Mouse (Mus musculus) midbrain, embryonic 14.5 days (tissue): ENCODE results near the gene Dck. TPM values are rescaled to one million over a fixed set of nuclear protein-coding genes. Genes with fewer than 3 reads are reported as not detected.

Experiments
- ATAC-seq: fragments of 200-750 bp; cut with Nextera tagmentation; 2 replicates; pipeline ENCODE4 v1.8.0; 2017; ENCODE audit warnings: moderate number of reproducible peaks, moderate library complexity; ENCODE audit not compliant: low FRiP score, low TSS enrichment
- DNase-seq: peaks from one replicate; pipeline ENCODE4 v3.0.0-alpha.2; 2015
- H3K27ac ChIP-seq: fragments of 300-500 bp; sonication (generic); replicated peaks from 2 replicates; pipeline ENCODE4 v1.5.1; 2014; ENCODE audit warnings: mild to moderate bottlenecking, low read depth, low read length, moderate library complexity
- H3K27me3 ChIP-seq: fragments of 300-500 bp; sonication (generic); 2 replicates; pipeline ENCODE4 v1.6.1; 2014; ENCODE audit warnings: low read length, control low read depth, mixed read lengths; ENCODE audit not compliant: control insufficient read depth, insufficient read depth
- H3K36me3 ChIP-seq: fragments of 300-500 bp; sonication (generic); 2 replicates; pipeline ENCODE4 v1.6.1; 2014; ENCODE audit warnings: low read length, control low read depth; ENCODE audit not compliant: control insufficient read depth, insufficient read depth
- H3K4me1 ChIP-seq: fragments of 300-500 bp; sonication (generic); 2 replicates; pipeline ENCODE4 v1.6.1; 2014; ENCODE audit warnings: mild to moderate bottlenecking, antibody characterized with exemption, low read length, control low read depth; ENCODE audit not compliant: control insufficient read depth, insufficient read depth
- H3K4me2 ChIP-seq: fragments of 300-500 bp; sonication (generic); 2 replicates; pipeline ENCODE4 v1.6.1; 2014; ENCODE audit warnings: mild to moderate bottlenecking, low read length, moderate library complexity
- H3K4me3 ChIP-seq: fragments of 300-500 bp; sonication (generic); replicated peaks from 2 replicates; pipeline ENCODE4 v1.5.1; 2014; ENCODE audit warnings: low read depth, low read length
- H3K9ac ChIP-seq: fragments of 300-500 bp; sonication (generic); replicated peaks from 2 replicates; pipeline ENCODE4 v1.6.1; 2014; ENCODE audit warnings: mild to moderate bottlenecking, low read length, moderate library complexity
- H3K9me3 ChIP-seq: fragments of 300-500 bp; sonication (generic); 2 replicates; pipeline ENCODE4 v1.6.1; 2016; ENCODE audit warnings: low read length, control low read depth, mixed read lengths; ENCODE audit not compliant: control insufficient read depth
- WGBS: fragments of 180-500 bp; shearing (Covaris S2); extraction: QIAGEN DNeasy Blood & Tissue Kit; methylation state at CpG from one replicate; pipeline ENCODE4 v1.1.7; 2014; 5-methylcytosine and 5-hydroxymethylcytosine counted together
- polyA plus RNA-seq: library from polyadenylated mRNA; unstranded; fragments of >200 nt; fragmentation: Nextera tagmentation; extraction: Ambion mirVana; gene quantifications from 2 replicates; pipeline ENCODE4 v1.2.1, GENCODE M21; 2014

Dck gene
- polyA plus RNA-seq, 1 experiment from 2014 or later: 67.5 TPM

DNA sequence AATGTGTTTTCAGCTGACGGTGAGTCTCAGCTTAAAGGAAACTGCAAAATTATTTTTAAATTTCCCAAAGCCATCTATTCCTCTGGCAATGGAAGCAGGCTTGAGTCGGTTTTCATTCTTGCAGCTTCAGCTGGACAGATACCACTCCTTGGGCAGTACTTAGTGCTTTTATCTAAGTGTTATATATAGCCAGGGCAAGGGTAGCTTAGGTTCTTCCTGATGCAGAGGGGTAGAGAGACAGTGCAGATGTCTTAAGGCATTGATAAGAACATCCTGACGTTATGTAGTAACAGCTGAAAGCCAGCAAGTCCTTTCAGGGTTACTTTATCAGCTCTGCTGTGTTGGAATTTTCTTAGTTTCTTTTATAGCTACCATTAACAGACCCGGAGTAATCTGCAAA, 66.1 kb downstream of the Dck start:
- DNase-seq: peak; percentile 3
- Histone ChIP-seq H3K4me2 (no peak overlapping the region), H3K36me3 (no peaks in the 10 kb centered on the region), H3K4me3 (no peak overlapping the region), H3K4me1 (no peaks in the 10 kb centered on the region), H3K9ac (no peak overlapping the region), H3K27ac (no peak overlapping the region), H3K27me3 (no peaks in the 10 kb centered on the region), H3K9me3 (no peaks in the 10 kb centered on the region)
- 69% methylated on average over 4 of the region's 4 CpGs for WGBS
- ATAC-seq: no peak

DNA sequence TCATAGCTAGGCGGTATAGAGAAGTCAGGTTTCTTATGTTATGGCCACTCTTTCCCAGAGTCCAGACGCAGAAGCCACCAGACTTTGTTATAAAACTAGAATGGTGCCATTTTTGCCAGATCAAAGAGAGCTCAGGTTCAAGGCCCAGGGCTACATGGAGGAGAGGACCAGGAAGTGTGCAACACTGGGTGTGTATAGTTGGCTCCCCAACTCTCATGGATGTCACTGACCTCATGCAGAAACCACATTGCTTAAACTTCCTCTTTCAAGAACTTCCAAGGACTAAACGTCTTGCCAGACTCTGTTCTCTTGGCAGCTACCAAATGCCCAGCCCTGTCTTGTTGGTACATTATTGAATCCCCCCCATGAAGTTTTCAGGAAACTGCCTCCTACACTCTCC, 67.1 kb downstream of the Dck start:
- Histone ChIP-seq H3K9me3 (no peaks in the 10 kb centered on the region), H3K4me3 (no peak overlapping the region), H3K4me2 (no peak overlapping the region), H3K4me1 (no peaks in the 10 kb centered on the region), H3K27me3 (no peaks in the 10 kb centered on the region), H3K27ac (no peak overlapping the region), H3K9ac (no peak overlapping the region), H3K36me3 (no peaks in the 10 kb centered on the region)
- DNase-seq (no peak), ATAC-seq (no peak)
- WGBS: 92% methylated on average over 3 of the region's 3 CpGs

Other genes with a start within 250 kb of the Dck start
- gene Jchain, start 237.1 kb upstream of the Dck start, polyA plus RNA-seq: 0.36 and 0.39 TPM in 2 replicates
- gene Utp3, start 210.5 kb upstream of the Dck start, polyA plus RNA-seq: 42.0 and 46.2 TPM in 2 replicates
- 268 and 322 TPM in 2 replicates for gene Rufy3, start 200.0 kb upstream of the Dck start, polyA plus RNA-seq
- 63.6 and 82.7 TPM in 2 replicates for gene Grsf1, start 88.8 kb upstream of the Dck start, polyA plus RNA-seq
- 13.4 and 13.7 TPM in 2 replicates for gene Mob1b, start 44.1 kb upstream of the Dck start, polyA plus RNA-seq
- 4.8 and 6.6 TPM in 2 replicates for gene Slc4a4, start 121.8 kb downstream of the Dck start, polyA plus RNA-seq